Mouse (Mus musculus) small intestine, adult 2 months (tissue): ENCODE results near the gene Trpv4.

ENCODE experiments used
- CTCF ChIP-seq: fragments of 200-500 bp; IDR thresholded peaks from 2 replicates; pipeline ENCODE4 v1.5.1; 2012; ENCODE audit warnings: low read depth, mild to moderate bottlenecking, control low read depth, inconsistent platforms, low read length, moderate library complexity, mixed read lengths; ENCODE audit not compliant: insufficient replicate concordance, insufficient read length; ENCODE audit errors: extremely low read depth
- POLR2A ChIP-seq: fragments of 200-500 bp; IDR thresholded peaks from 2 replicates; pipeline ENCODE4 v1.6.1; 2012; ENCODE audit warnings: low read depth, mild to moderate bottlenecking, control low read depth, inconsistent platforms, low read length, moderate library complexity

DNA sequence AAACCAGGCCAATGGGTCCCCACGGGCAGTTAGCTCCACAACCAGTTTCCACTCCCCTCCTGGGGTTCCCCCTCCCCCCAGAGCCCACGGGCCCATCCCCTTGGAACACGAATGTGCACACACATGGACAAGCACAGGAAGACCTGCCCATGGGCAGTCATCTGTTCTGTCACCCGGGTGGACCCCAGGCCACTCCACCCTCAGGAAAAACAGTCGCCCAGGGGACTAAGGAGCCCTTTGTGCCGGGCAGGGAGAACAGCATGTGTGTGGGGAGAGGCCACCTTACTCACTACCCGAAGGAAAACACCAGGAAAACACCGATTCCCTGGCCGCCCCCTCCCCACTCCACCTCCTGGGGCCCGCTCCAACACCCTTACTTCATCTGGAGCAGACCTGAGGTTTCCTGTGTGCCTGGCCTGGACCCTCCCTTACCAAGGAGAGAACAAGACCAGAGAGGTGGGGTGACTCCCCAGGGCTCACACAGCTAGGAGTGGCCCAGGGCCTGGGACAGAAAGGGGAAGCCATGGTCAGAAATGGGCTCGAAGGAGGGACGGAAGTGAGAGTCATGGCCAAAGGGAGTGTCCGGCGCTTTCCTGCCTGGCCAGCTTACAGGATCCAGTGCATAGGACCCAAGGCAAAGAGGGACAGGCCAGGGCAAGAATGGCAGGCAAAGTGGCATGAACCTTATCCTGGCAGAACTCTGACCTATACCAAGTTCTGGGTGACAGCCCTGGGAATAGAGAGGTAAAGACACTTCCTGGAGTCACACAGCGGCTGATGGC is 4.4 kb downstream of the Trpv4 start:
- TF ChIP-seq POLR2A (no peak), CTCF (no peak)
